Mouse (Mus musculus) CH12.LX (cell line): ENCODE measurements around the gene Reep6. TPM values are rescaled to one million over a fixed set of nuclear protein-coding genes. Genes with fewer than 3 reads are reported as not detected.

ENCODE experiments used
- DNase-seq: peaks from one replicate; pipeline ENCODE4 v3.0.0-alpha.2; 2013; ENCODE audit errors: extremely low read depth
- H3K27ac ChIP-seq: 2 replicates; pipeline ENCODE4 v1.5.1; 2012; ENCODE audit warnings: low read depth, mild to moderate bottlenecking, control low read depth, moderate library complexity; ENCODE audit not compliant: insufficient read depth
- H3K27me3 ChIP-seq: replicated peaks from 2 replicates; pipeline ENCODE3; 2012; ENCODE audit warnings: inconsistent platforms
- H3K36me3 ChIP-seq, 2 experiments: replicated peaks in 1 of 2; 2 replicates each; pipeline versions ENCODE3 to v1.6.1; 2012; ENCODE audit warnings: inconsistent platforms in 1 of 2, low read length in 1 of 2, mild to moderate bottlenecking in 1 of 2, mixed read lengths in 1 of 2, moderate library complexity in 1 of 2; ENCODE audit not compliant: control insufficient read depth in 1 of 2, insufficient read depth in 1 of 2
- H3K4me1 ChIP-seq, 2 experiments: 2 replicates each; pipeline ENCODE4 v1.6.1; 2012; ENCODE audit warnings: inconsistent platforms in 1 of 2, moderate library complexity in 1 of 2; ENCODE audit not compliant: insufficient read depth in 2 of 2, control insufficient read depth in 1 of 2
- H3K4me2 ChIP-seq: 2 replicates; pipeline ENCODE4 v1.6.1; 2012; ENCODE audit warnings: low read depth, mild to moderate bottlenecking, control low read depth; ENCODE audit not compliant: poor library complexity, insufficient read depth, severe bottlenecking
- H3K4me3 ChIP-seq, 3 experiments: fragments of 150-350 bp in 1 of 3; sonication (generic) in 1 of 3; replicated peaks in 1 of 3; 2 replicates each; pipeline versions ENCODE3 to v1.5.1; 2011 to 2012; ENCODE audit warnings: low read depth in 2 of 3, low read length in 2 of 3, mild to moderate bottlenecking in 2 of 3, moderate library complexity in 2 of 3, control low read depth in 1 of 3, improper control_type of control experiment in 1 of 3, inconsistent platforms in 1 of 3, mixed read lengths in 1 of 3; ENCODE audit not compliant: poor library complexity in 1 of 3
- H3K79me2 ChIP-seq: replicated peaks from 2 replicates; pipeline ENCODE4 v1.6.1; 2012; ENCODE audit warnings: mild to moderate bottlenecking, moderate library complexity; ENCODE audit not compliant: control insufficient read depth, poor library complexity, insufficient read depth, severe bottlenecking; ENCODE audit errors: extremely low read depth
- H3K9ac ChIP-seq: 2 replicates; pipeline ENCODE4 v1.6.1; 2012; ENCODE audit warnings: low read depth, mild to moderate bottlenecking, control low read depth, moderate library complexity; ENCODE audit not compliant: insufficient read depth
- H3K9me3 ChIP-seq: replicated peaks from 2 replicates; pipeline ENCODE3; 2012; ENCODE audit warnings: low read length, inconsistent platforms, mixed read lengths
- BHLHE40 ChIP-seq: IDR thresholded peaks from 2 replicates; pipeline ENCODE4 v1.6.1; 2011; ENCODE audit warnings: mild to moderate bottlenecking, low read depth, low read length, improper control_type of control experiment
- CHD2 ChIP-seq: IDR thresholded peaks from 2 replicates; pipeline ENCODE4 v1.6.1; 2011; ENCODE audit warnings: low read length, improper control_type of control experiment
- CTCF ChIP-seq, 2 experiments: IDR thresholded peaks in 1 of 2; conservative IDR thresholded peaks in 1 of 2; 2 replicates each; pipeline ENCODE4 v1.5.1; 2011 to 2012; ENCODE audit warnings: low read depth in 2 of 2, low read length in 2 of 2, improper control_type of control experiment in 1 of 2, inconsistent platforms in 1 of 2, mild to moderate bottlenecking in 1 of 2, moderate library complexity in 1 of 2
- E2F4 ChIP-seq: IDR thresholded peaks from 2 replicates; pipeline ENCODE4 v1.6.1; 2011; ENCODE audit warnings: low read depth, low read length, improper control_type of control experiment; ENCODE audit not compliant: insufficient replicate concordance
- HCFC1 ChIP-seq: IDR thresholded peaks from 2 replicates; pipeline ENCODE4 v1.6.1; 2012; ENCODE audit warnings: low read depth, mild to moderate bottlenecking, inconsistent platforms, low read length, improper control_type of control experiment
- IRF4 ChIP-seq: IDR thresholded peaks from 2 replicates; pipeline ENCODE4 v1.6.1; 2014; ENCODE audit warnings: low read depth, mild to moderate bottlenecking, inconsistent platforms, low read length, improper control_type of control experiment
- JUND ChIP-seq: conservative IDR thresholded peaks from 2 replicates; pipeline ENCODE4 v1.6.1; 2011; ENCODE audit warnings: low read depth, low read length, improper control_type of control experiment
- KAT2A ChIP-seq: IDR thresholded peaks from 2 replicates; pipeline ENCODE4 v1.6.1; 2012; ENCODE audit warnings: low read length, improper control_type of control experiment, inconsistent platforms; ENCODE audit not compliant: insufficient replicate concordance
- MAX ChIP-seq: IDR thresholded peaks from 2 replicates; pipeline ENCODE4 v1.6.1; 2011; ENCODE audit warnings: low read length, improper control_type of control experiment
- MAZ ChIP-seq: IDR thresholded peaks from 2 replicates; pipeline ENCODE4 v1.6.1; 2012; ENCODE audit warnings: low read depth, mild to moderate bottlenecking, inconsistent platforms, low read length, improper control_type of control experiment, moderate library complexity
- MEF2A ChIP-seq: IDR thresholded peaks from 2 replicates; pipeline ENCODE4 v1.6.1; 2014; ENCODE audit warnings: low read depth, mild to moderate bottlenecking, inconsistent platforms, low read length, improper control_type of control experiment, borderline replicate concordance
- MYC ChIP-seq: IDR thresholded peaks from 2 replicates; pipeline ENCODE4 v1.6.1; 2011; ENCODE audit warnings: low read depth, mild to moderate bottlenecking, improper control_type of control experiment, low read length
- NELFE ChIP-seq: IDR thresholded peaks from 2 replicates; pipeline ENCODE4 v1.6.1; 2011; ENCODE audit warnings: low read depth, low read length, improper control_type of control experiment
- POLR2AphosphoS2 ChIP-seq: IDR thresholded peaks from 2 replicates; pipeline ENCODE4 v1.6.1; 2011; ENCODE audit warnings: low read depth, low read length, improper control_type of control experiment
- RAD21 ChIP-seq: IDR thresholded peaks from 2 replicates; pipeline ENCODE4 v1.6.1; 2011; ENCODE audit warnings: low read depth, mild to moderate bottlenecking, low read length, improper control_type of control experiment, moderate library complexity
- SIN3A ChIP-seq: IDR thresholded peaks from 2 replicates; pipeline ENCODE4 v1.6.1; 2012; ENCODE audit warnings: low read length, improper control_type of control experiment, inconsistent platforms
- SMC3 ChIP-seq: IDR thresholded peaks from 2 replicates; pipeline ENCODE4 v1.6.1; 2011; ENCODE audit warnings: low read depth, low read length, improper control_type of control experiment
- TCF12 ChIP-seq: IDR thresholded peaks from 2 replicates; pipeline ENCODE4 v1.6.1; 2014; ENCODE audit warnings: low read depth, mild to moderate bottlenecking, inconsistent platforms, low read length, improper control_type of control experiment
- UBTF ChIP-seq: IDR thresholded peaks from 2 replicates; pipeline ENCODE4 v1.6.1; 2012; ENCODE audit warnings: low read depth, mild to moderate bottlenecking, inconsistent platforms, low read length, improper control_type of control experiment, moderate library complexity
- USF2 ChIP-seq: conservative IDR thresholded peaks from 2 replicates; pipeline ENCODE4 v1.6.1; 2011; ENCODE audit warnings: low read depth, low read length, improper control_type of control experiment
- ZC3H11A ChIP-seq: IDR thresholded peaks from 2 replicates; pipeline ENCODE4 v1.6.1; 2012; ENCODE audit warnings: low read depth, mild to moderate bottlenecking, inconsistent platforms, low read length, improper control_type of control experiment
- dilution Hi-C: fragments of 300-500 bp; cut with MboI; formaldehyde crosslinking; loops from 2 replicates; pipeline ENCODE4 v1.14.3; 2020; ENCODE audit warnings: low sequenced_read_pairs; ENCODE audit not compliant: extremely low pct_unique_long_range_greater_than_20kb, extremely low pct_ligation_motif_present
- in situ Hi-C: fragments of 300-500 bp; cut with MboI; formaldehyde crosslinking; loops from 3 replicates; pipeline ENCODE4 v1.14.3; 2019; ENCODE audit warnings: low sequenced_read_pairs, low pct_ligation_motif_present, low pct_unique_long_range_greater_than_20kb, mixed read lengths
- polyA plus RNA-seq: library from polyadenylated mRNA; unstranded; fragments of >175 nt; gene quantifications from 2 replicates; pipeline ENCODE4 v1.2.1, GENCODE M21; 2012; ENCODE audit warnings: low read depth; ENCODE audit not compliant: insufficient read length
- total RNA-seq, 2 experiments: library from RNA; depleted of rRNA; stranded (reverse); fragments of 300-350 nt in 1 of 2; fragments of >200 nt in 1 of 2; gene quantifications; 2 replicates each; pipeline ENCODE4 v1.2.3; 2012 to 2014

The Reep6 gene
- total and polyA plus RNA-seq, 3 experiments, result 0.48 to 7.5 (median 5.0) TPM

GRCm38 (mm10) chr10:80295618-80296425 is 33.9 kb upstream of the Reep6 start, which contains the start of gene Apc2:
TSS of gene Apc2 (plus strand) at chr10:80295977.
- Histone ChIP-seq H3K4me2 (no peak within 1 kb of the TSS), H3K27me3 (peaks cover 21% of the 10 kb centered on the region), H3K27ac (no peak within 1 kb of the TSS), H3K4me3 (no peak within 1 kb of the TSS), H3K9ac (no peak within 1 kb of the TSS), H3K36me3 (peaks cover 18 to 29% of the 10 kb centered on the region in 2 experiments), H3K9me3 (no peaks in the 10 kb centered on the region), H3K79me2 (peaks cover 17% of the 10 kb centered on the region), H3K4me1 (peaks cover 8 to 33% of the 10 kb centered on the region in 2 experiments; a peak in 3 of 4 replicates)
- dilution Hi-C loops (no loop called here), in situ Hi-C loops (no loop called here)
- TF ChIP-seq CHD2 (peak; percentile 59; the same call in 1 of the 2 replicates), POLR2AphosphoS2 (0 out of 2 replicates have a peak, but pooled peaks have one; percentile 23), SIN3A (peak; percentile 59; the same call in 1 of the 2 replicates), TCF12 (0 out of 2 replicates have a peak, but pooled peaks have one; percentile 24), CTCF (conservative IDR thresholded peaks at IDR 0.05 in 1 of 2, IDR thresholded peaks at IDR 0.05 in 1 of 2; ENCODE audit: low read depth in 2 of 2, low read length in 2 of 2) (peak in 1 of 2 experiments; percentile 74; a peak in 2 of 4 replicates), MAX (peak; percentile 26; the same call in 1 of the 2 replicates), IRF4 (no peak; the same call in 1 of the 2 replicates), MEF2A (no peak), MYC (peak; percentile 38; the same call in 1 of the 2 replicates), HCFC1 (no peak), BHLHE40 (0 out of 2 replicates have a peak, but pooled peaks have one; percentile 40), RAD21 (peak; percentile 47), UBTF (no peak), ZC3H11A (no peak), E2F4 (no peak), USF2 (0 out of 2 replicates have a peak, but pooled peaks have one; percentile 8), JUND (no peak), SMC3 (peak; percentile 82), MAZ (peak; percentile 36; the same call in 1 of the 2 replicates), NELFE (no peak), KAT2A (no peak)
- peak; percentile 66 for DNase-seq
